Mouse (Mus musculus) spleen, postnatal 4 days (tissue): ENCODE measurements around the gene BC107364.
"Not testable (repeated sequence)": the region's sequence is repeated elsewhere in the genome, so short reads cannot be mapped to it uniquely, and the experiment has no call there.

Experiments used
- DNase-seq, 2 experiments: peaks; one replicate each; pipeline ENCODE4 v3.0.0; 2022; ENCODE audit warnings: low spot score in 2 of 2

BC107364 gene

GRCm38 (mm10) chr3:96452262-96452661, at the start of gene BC107364:
TSS of gene BC107364 (minus strand) at chr3:96452306.
- not testable (repeated sequence) for DNase-seq

GRCm38 (mm10) chr3:96501391-96502115, 49.4 kb upstream of the BC107364 start:
- DNase-seq = peak; percentile 90 to 97

GRCm38 (mm10) chr3:96500691-96501265, 48.7 kb upstream of the BC107364 start:
- DNase-seq = peak; percentile 89 to 94

GRCm38 (mm10) chr3:96500289-96500621, 48.1 kb upstream of the BC107364 start:
- DNase-seq = peak; percentile 95 to 97

GRCm38 (mm10) chr3:96499481-96500288, 47.6 kb upstream of the BC107364 start:
- DNase-seq = peak; percentile 80 to 89

GRCm38 (mm10) chr3:96498476-96499245, 46.6 kb upstream of the BC107364 start:
- peak in 1 of 2 experiments; percentile 51 for DNase-seq

GRCm38 (mm10) chr3:96497451-96498028, 45.4 kb upstream of the BC107364 start:
- peak; percentile 85 to 91 for DNase-seq

- peak in 1 of 2 experiments; percentile 60 for DNase-seq
These were observed 44.6 kb upstream of the BC107364 start for GRCm38 (mm10) chr3:96496620-96497275.

- no peak for DNase-seq
These were observed 44.1 kb upstream of the BC107364 start for GRCm38 (mm10) chr3:96496216-96496615.

GRCm38 (mm10) chr3:96495490-96496210, 43.5 kb upstream of the BC107364 start:
- no peak for DNase-seq

GRCm38 (mm10) chr3:96494912-96495311, 42.8 kb upstream of the BC107364 start:
- no peak for DNase-seq

GRCm38 (mm10) chr3:96494456-96494855, 42.4 kb upstream of the BC107364 start:
- DNase-seq = not testable (repeated sequence)

GRCm38 (mm10) chr3:96489636-96490035, 37.5 kb upstream of the BC107364 start:
- not testable (repeated sequence) for DNase-seq

- not testable (repeated sequence) for DNase-seq
These were observed 37.0 kb upstream of the BC107364 start for GRCm38 (mm10) chr3:96488907-96489629.

- not testable (repeated sequence) for DNase-seq
These were observed 36.3 kb upstream of the BC107364 start for GRCm38 (mm10) chr3:96488290-96488906.

GRCm38 (mm10) chr3:96487596-96488289, 35.6 kb upstream of the BC107364 start:
- DNase-seq = peak; percentile 65 to 77

GRCm38 (mm10) chr3:96486828-96487559, 34.9 kb upstream of the BC107364 start:
- not testable (repeated sequence) for DNase-seq
